Mouse (Mus musculus) kidney, adult 18-20 months (tissue): ENCODE measurements around the gene Grb10.
A peak's percentile ranks its signal among the peaks of the same experiment; 100 is the strongest.

Experiments
- DNase-seq: peaks from one replicate; pipeline ENCODE4 v3.0.0; 2021

Grb10 gene

DNA sequence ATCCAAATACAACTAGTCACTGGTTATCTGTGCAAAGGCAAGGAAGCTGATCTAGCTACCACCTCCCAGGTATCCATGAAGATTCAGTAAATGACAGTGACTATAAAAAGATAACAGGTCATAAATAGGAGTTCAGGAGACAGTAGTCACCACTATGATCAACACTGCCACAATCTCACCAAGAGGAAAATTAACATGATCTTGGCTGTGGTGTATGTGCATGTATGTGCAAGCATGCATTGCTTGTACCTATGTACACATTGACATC is 94.5 kb downstream of the Grb10 start:
- no peak for DNase-seq

GRCm38 (mm10) chr11:11943240-11944081 is 95.0 kb downstream of the Grb10 start:
- no peak for DNase-seq

GRCm38 (mm10) chr11:11942320-11943217 is 95.9 kb downstream of the Grb10 start:
- DNase-seq: peak; percentile 21

GRCm38 (mm10) chr11:11940833-11941681 is 97.4 kb downstream of the Grb10 start:
- DNase-seq: no peak

GRCm38 (mm10) chr11:11939611-11940010 is 98.9 kb downstream of the Grb10 start:
- no peak for DNase-seq

GRCm38 (mm10) chr11:11938591-11938990 is 99.9 kb downstream of the Grb10 start:
- DNase-seq: no peak

DNA sequence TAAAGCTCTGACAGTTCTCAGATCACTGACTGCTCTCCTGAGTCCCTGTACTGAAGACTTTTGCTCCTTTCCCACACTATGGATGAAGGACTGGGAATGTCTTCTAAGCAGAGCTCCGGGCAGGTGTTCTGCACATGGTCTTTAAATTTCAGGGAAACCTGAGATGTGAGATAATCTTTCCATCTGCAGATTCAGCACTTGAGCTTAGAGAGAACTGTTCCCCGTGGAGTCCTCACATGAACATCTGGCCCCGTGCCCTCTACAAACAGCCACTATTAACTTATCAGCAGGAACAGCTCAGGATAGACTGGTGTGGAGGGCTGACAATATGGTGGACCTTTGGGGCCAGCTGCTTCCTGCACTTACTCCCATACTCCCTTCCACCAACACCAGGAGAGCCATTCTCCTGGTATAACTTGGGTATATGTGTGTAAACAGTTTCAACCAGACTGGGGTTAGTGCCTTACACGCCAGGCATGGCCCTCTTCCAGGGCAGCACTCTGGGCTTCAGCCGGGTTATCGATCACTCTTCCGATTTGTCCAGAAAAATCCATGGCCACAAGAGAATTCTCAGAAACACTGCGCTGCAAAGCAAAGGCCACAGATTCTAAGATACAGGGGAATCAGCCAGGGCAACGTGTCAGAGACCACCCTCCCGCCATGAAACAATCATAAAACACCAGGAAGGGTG is 101.0 kb downstream of the Grb10 start:
- DNase-seq: no peak

- DNase-seq: no peak
These were observed 103.7 kb downstream of the Grb10 start for GRCm38 (mm10) chr11:11934808-11935207.

- no peak for DNase-seq
These were observed 106.2 kb downstream of the Grb10 start for GRCm38 (mm10) chr11:11932102-11932789.

GRCm38 (mm10) chr11:11931688-11932087 is 106.8 kb downstream of the Grb10 start:
- no peak for DNase-seq

DNA sequence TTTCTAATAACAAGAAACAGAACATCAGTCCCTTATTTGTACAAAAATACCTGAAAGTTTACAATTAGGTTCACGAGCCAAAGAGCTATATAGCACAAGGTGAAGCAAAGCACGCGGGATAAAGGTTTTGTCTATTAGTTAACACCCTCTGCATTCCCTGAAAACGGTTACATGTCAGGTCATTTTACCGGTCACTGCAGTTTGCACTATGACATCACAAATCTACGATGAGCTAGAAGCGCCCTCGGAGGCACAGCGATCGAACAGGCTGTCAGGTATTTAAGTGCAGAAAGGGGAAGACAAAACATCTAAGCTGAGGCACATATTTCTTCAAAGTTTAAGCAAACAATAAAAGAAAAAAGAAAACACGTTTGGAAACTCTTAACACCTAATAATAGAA is 108.0 kb downstream of the Grb10 start:
- DNase-seq: no peak

- DNase-seq: no peak
These were observed 109.4 kb downstream of the Grb10 start for GRCm38 (mm10) chr11:11929059-11929458.

DNA sequence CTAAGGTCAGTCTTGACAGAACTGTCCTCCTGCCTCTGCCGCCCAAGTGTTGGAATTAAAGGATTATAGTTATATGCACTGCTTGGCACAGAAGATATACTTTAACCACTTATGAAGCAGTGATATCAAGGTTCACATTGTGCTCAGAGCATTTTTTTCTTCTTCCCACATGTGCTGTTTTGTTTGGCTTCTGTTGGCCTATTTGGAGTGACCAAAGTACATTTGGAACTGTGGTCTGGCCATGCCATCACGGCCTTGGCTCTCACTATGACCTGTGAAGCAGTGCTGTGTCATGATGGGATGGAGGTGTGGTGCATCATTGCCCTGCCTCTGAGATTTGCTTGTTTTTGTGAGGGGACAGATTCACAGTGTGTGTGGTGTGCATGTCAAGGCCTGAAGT is 109.9 kb downstream of the Grb10 start:
- peak; percentile 50 for DNase-seq

- no peak for DNase-seq
These were observed 114.6 kb downstream of the Grb10 start for GRCm38 (mm10) chr11:11923900-11924299.

GRCm38 (mm10) chr11:11923345-11923744 is 115.1 kb downstream of the Grb10 start:
- no peak for DNase-seq

DNA sequence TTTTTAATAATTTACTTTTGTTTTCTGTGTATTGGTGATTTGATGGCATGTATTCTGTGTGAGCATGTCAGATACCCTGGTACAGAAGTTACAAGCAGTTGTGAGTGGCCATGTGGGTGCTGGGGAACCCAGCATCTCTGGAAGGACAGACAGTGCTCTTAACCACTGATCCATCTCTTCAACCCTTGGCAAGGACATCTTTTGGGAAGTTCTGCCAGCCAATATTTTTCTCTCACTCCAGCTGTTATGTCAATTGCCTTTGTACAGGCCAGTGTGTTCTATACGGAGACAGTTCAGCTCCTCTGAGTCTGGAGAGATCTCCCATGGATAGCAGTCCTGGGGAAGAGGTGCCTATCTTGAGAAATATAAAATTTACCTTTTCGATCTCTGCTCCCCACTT is 116.4 kb downstream of the Grb10 start:
- DNase-seq: no peak

- no peak for DNase-seq
These were observed 130.6 kb downstream of the Grb10 start for GRCm38 (mm10) chr11:11907703-11908413.

DNA sequence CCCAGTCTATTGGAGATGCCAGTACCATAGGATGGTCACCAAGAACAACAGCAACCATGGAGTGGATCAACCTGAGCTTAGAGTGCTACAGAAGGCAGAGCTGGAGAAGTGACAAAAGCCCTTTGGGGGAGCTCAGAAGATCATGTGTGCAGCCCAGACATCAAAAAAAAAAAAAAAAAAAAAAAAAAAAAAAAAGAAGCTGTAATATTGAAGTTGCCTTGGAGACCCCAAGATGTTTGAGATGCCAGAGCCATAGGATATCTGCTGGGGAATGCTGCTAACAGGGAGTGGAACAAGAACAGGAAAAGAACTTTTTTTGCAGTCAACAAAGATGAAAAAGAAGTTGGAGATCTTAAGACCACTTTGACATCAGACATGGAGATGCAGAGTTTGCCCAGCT is 133.0 kb downstream of the Grb10 start:
- no peak for DNase-seq

DNA sequence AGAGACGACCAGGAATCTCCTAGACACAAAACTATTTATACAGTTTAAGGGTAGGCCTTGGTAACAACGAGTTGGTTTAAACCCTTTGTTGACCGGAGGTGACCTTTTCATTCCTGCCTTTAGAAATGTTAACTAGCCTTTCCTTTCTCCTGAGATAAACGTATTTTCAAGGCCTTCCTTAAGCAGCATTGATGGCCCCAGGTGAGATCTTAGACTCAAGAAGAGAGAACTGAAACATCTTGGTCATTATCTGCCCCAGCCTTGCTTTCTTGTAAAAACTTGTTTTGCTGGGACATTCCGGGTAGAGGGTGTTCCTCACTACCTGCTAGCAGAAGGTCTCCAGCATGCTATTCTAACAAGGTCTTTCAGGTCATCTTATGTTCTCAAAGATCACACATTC is 133.5 kb downstream of the Grb10 start:
- DNase-seq: no peak

GRCm38 (mm10) chr11:11901509-11901908 is 137.0 kb downstream of the Grb10 start:
- DNase-seq: no peak

- no peak for DNase-seq
These were observed 140.0 kb downstream of the Grb10 start for GRCm38 (mm10) chr11:11898496-11898895.
